Mouse (Mus musculus) lung, postnatal 10 days (tissue): ENCODE measurements around the gene Cxcr5.
A peak's percentile ranks its signal among the peaks of the same experiment; 100 is the strongest.

Source experiments
- DNase-seq: peaks from one replicate; pipeline ENCODE4 v3.0.0; 2021

Gene Cxcr5

GRCm38 (mm10) chr9:44492631-44493461, 68.8 kb downstream of the Cxcr5 start:
- no peak for DNase-seq

- no peak for DNase-seq
These were observed 70.3 kb downstream of the Cxcr5 start for GRCm38 (mm10) chr9:44491351-44491750.

- peak; percentile 76 for DNase-seq
These were observed 71.3 kb downstream of the Cxcr5 start for GRCm38 (mm10) chr9:44490086-44490967.

GRCm38 (mm10) chr9:44489651-44490085, 72.0 kb downstream of the Cxcr5 start:
- peak; percentile 82 for DNase-seq

- peak; percentile 93 for DNase-seq
These were observed 72.8 kb downstream of the Cxcr5 start for GRCm38 (mm10) chr9:44488855-44489381.

GRCm38 (mm10) chr9:44488416-44488815, 73.3 kb downstream of the Cxcr5 start:
- peak; percentile 73 for DNase-seq

DNA sequence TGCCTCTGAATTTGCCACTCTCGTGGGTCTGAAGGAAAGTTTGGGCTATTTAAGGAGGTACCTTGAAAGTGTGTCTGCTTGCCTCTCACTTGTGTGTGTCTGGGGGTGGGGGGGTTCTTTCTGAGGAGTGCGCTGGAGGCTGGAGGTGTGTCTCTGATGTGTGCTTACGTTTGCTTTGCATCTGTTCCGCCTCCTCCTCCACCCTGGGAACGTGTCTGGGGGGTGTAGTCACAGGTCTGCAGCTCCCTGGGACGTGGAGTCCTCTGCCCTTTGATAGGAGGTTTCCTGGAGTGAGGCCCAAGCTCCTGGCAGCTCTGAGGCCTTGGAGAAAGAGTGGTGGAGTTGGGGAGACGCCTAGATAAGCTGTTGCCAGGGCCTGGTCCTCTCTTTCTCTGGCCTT, 74.2 kb downstream of the Cxcr5 start:
- peak; percentile 89 for DNase-seq

DNA sequence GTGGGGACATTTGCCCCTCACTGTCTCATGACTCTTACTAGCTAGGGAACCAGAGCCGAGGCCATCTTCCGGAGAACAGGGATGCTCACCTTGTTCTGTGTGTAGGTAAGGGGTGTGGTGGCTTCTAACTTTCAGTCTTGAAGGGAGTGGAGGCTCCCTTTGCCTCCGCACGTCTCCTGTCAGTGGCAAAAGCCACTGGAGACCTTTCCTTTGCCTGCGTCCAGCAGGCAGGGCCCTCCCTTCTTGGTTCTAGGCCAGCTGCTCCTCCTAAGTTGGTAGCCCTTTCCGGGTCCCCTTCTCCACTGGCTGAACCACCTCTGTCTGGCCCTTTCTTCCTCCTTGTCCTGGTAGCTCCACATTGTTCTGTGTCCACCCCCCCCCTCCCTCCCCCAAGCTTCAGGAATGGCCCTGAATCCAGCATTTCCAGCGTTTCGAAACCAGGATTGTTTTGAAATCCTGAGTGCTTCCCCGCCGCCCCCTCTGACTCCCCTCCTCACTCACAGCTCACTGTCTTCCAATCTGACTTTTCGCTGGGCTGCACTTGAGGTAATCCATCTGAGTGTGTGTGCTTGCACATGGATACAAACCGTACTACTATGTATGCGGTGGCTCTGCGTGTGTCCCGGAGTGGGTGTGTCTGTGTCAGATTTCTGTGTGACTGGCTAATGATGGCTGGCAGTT, 74.8 kb downstream of the Cxcr5 start:
- peak; percentile 88 for DNase-seq

DNA sequence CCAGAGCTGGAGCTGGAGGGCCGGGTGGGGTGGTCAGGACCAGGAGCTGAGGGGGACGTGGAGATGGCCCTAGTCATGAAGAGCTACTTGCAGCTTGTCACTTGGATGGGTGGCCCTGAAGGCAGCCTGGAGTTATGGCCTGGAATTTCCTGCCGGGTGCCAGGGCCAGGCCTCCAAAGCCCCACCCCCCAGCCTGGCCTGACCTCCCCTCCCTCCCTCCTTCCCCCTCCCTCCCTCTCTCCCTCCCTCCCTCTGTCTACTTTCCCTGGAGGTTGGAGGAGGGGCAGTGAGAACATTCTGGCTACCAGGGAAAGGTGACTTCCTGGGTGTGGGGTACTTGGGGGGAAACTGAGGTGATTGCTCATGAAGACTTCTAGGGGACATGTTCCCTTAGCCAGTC, 75.3 kb downstream of the Cxcr5 start:
- peak; percentile 83 for DNase-seq

- DNase-seq, result peak; percentile 47
These were observed 76.0 kb downstream of the Cxcr5 start for GRCm38 (mm10) chr9:44485516-44486161.

GRCm38 (mm10) chr9:44485105-44485515, 76.6 kb downstream of the Cxcr5 start:
- DNase-seq, result no peak

- peak; percentile 21 for DNase-seq
These were observed 77.2 kb downstream of the Cxcr5 start for GRCm38 (mm10) chr9:44484311-44485104.

- DNase-seq, result peak; percentile 83
These were observed 78.1 kb downstream of the Cxcr5 start for GRCm38 (mm10) chr9:44483510-44484044.

- peak; percentile 52 for DNase-seq
These were observed 78.6 kb downstream of the Cxcr5 start for GRCm38 (mm10) chr9:44483041-44483509.

GRCm38 (mm10) chr9:44482552-44482951, 79.1 kb downstream of the Cxcr5 start, which contains the start of gene Bcl9l:
Gene Bcl9l (plus strand): TSS chr9:44482825.
- peak; percentile 98 for DNase-seq

DNA sequence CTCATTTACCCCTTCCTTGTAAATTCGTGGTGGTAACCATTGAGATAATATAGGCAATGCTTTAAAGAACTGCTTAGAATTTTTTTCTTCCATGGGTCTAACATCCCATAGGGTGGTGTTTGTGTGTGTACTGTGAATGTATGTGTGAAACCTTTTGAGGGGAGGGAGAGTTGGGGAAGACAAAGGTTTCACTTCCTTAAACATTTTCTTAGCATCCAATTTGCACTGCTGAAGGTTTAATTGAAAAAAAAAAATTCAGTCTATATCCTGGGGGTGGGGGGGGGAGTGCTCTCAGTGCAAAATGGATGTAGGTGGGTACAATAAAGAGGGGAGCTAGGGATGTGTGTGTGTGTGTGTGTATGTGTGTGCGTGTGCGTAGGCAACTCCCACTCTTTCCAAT, 79.6 kb downstream of the Cxcr5 start:
- DNase-seq, result no peak

GRCm38 (mm10) chr9:44479628-44480428, 81.8 kb downstream of the Cxcr5 start:
- DNase-seq, result peak; percentile 93

DNA sequence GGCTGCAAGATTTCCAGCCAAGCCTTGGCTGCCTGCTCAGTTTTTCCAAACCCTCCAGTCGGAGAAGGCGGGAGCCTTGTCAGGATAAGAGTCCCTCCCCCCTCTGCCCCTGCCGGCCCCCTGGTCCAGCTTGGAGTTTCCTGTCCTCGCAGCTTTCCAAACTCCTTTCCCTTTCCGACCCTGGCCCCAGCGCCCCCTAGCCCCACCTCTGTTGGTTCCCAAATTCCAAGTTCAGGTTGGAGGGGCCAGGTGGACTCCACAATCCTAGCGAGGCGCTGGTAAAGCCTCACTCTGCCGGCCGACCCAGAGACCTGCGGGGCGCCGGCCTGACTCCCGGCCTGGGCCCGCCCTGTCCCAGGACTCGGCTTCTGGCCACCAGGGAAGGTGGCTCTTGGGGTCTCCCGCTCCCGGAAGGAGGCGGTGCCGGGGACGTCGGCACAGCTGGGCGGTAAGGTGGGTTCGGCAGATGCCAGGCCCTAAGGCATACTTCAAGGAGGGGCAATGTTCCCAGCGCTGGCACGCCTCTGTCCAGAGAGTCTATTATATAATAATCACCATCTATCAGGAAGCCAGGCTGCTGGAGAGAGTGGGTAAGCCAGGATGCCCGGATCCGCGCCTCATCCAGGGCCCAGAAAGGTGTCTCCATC, 82.6 kb downstream of the Cxcr5 start:
- peak; percentile 95 for DNase-seq

- peak; percentile 93 for DNase-seq
These were observed 83.3 kb downstream of the Cxcr5 start for GRCm38 (mm10) chr9:44478229-44478921.
